Mouse (Mus musculus) testis, adult 2 months (tissue): Measurements from ENCODE around the gene Usp38. TPM values are rescaled to one million over a fixed set of nuclear protein-coding genes. Genes with fewer than 3 reads are reported as not detected.
"Not testable (repeated sequence)": the region's sequence is repeated elsewhere in the genome, so short reads cannot be mapped to it uniquely, and the experiment has no call there.

ENCODE experiments used
- H3K27ac ChIP-seq: fragments of 200-500 bp; 2 replicates; pipeline ENCODE4 v1.5.1; 2012; ENCODE audit warnings: low read depth, low read length; ENCODE audit not compliant: control insufficient read depth, insufficient read depth
- H3K27me3 ChIP-seq: fragments of 200-500 bp; 2 replicates; pipeline ENCODE4 v1.6.1; 2012; ENCODE audit warnings: mild to moderate bottlenecking, low read length, moderate library complexity; ENCODE audit not compliant: control insufficient read depth, insufficient read depth
- H3K36me3 ChIP-seq: fragments of 200-500 bp; 2 replicates; pipeline ENCODE4 v1.6.1; 2012; ENCODE audit warnings: mild to moderate bottlenecking, low read length; ENCODE audit not compliant: control insufficient read depth, insufficient read depth
- H3K4me1 ChIP-seq: fragments of 200-500 bp; 2 replicates; pipeline ENCODE4 v1.6.1; 2012; ENCODE audit warnings: low read length; ENCODE audit not compliant: control insufficient read depth, insufficient read depth
- H3K4me3 ChIP-seq: fragments of 200-500 bp; 2 replicates; pipeline ENCODE4 v1.5.1; 2012; ENCODE audit warnings: low read depth, mild to moderate bottlenecking, low read length, moderate library complexity, mixed read lengths; ENCODE audit not compliant: control insufficient read depth
- CTCF ChIP-seq: fragments of 200-500 bp; IDR thresholded peaks from 2 replicates; pipeline ENCODE4 v1.5.1; 2012; ENCODE audit warnings: low read depth, mild to moderate bottlenecking, inconsistent platforms, low read length, moderate library complexity; ENCODE audit not compliant: control insufficient read depth, insufficient read depth, insufficient replicate concordance
- POLR2A ChIP-seq: fragments of 200-500 bp; IDR thresholded peaks from 2 replicates; pipeline ENCODE4 v1.6.1; 2012; ENCODE audit warnings: low read depth, mild to moderate bottlenecking, inconsistent platforms, low read length, moderate library complexity; ENCODE audit not compliant: control insufficient read depth
- polyA plus RNA-seq: library from polyadenylated mRNA; depleted of rRNA; stranded (reverse); fragments of >200 nt; gene quantifications from 2 replicates; pipeline ENCODE4 v1.2.3, GENCODE M21; 2012; rRNA removed

Usp38 gene
- 7.4 and 8.1 TPM in 2 replicates for polyA plus RNA-seq

DNA sequence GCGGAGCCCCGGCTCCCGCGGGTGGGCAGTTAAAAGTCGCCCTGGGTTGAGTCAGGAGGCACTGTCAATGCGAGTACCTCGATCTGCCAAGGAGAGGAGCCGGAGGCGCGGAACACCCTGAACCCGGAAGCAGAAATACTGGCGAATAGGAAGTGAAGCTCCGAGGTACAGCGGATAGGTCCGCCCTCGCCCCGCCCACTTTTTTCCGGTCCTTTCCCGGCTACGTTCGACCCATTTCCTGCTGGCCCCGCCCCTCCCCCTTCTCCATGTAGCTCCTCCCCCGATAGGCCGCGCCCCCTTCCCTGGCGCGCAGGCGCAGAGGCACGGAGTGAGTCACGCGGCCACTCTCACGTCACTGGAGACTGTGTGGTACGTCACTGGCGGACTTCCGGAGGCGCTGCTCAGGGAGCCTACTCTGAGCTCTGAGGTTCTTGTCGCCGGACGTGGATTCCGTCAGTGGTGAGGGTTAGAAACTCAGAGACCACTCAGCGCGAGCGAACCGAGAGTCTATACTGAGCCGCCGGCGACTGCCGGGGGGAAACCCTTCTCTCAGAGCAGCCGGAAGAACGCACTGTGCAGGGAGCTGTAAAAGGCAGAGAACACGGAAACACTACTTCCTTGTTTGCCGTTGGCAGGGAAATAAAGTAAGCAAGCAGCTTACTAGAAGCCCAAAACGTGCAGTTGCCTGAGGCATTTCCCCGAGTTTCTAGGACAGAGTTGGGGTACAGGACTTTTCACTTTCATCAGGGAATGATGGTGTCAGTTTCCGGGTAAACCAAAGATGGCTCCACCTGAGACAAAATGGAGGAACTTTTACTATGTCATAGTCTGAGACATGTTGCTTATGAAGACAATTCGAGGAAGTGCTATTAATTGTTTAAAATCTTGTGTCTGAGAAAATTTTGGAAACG, at the start of gene Usp38:
Gene Usp38, minus strand, starts transcription at position 140 of the 911 bp plus-strand sequence.
- H3K4me3 ChIP-seq = peak within 1 kb of the TSS; percentile 96
- TF ChIP-seq CTCF (no peak), POLR2A (peak; percentile 95; the same call in 1 of the 2 replicates)
- H3K27me3 ChIP-seq = no peaks in the 10 kb centered on the region
- H3K36me3 ChIP-seq = no peaks in the 10 kb centered on the region; the same call in 1 of the 2 replicates
- peaks cover 5% of the 10 kb centered on the region for H3K4me1 ChIP-seq
- H3K27ac ChIP-seq = peak within 1 kb of the TSS; percentile 96

GRCm38 (mm10) chr8:81062566-81062965, 47.8 kb upstream of the Usp38 start:
- no peak for TF ChIP-seq POLR2A
- no peak for TF ChIP-seq CTCF
- Histone ChIP-seq H3K4me3 (no peak overlapping the region), H3K4me1 (no peaks in the 10 kb centered on the region), H3K27ac (no peak overlapping the region), H3K36me3 (no peaks in the 10 kb centered on the region), H3K27me3 (no peaks in the 10 kb centered on the region)

- no peak overlapping the region for H3K27ac ChIP-seq
- no peaks in the 10 kb centered on the region for H3K27me3 ChIP-seq
- H3K36me3 ChIP-seq = no peaks in the 10 kb centered on the region
- no peak for TF ChIP-seq POLR2A
- TF ChIP-seq CTCF = no peak
- no peaks in the 10 kb centered on the region for H3K4me1 ChIP-seq
- H3K4me3 ChIP-seq = no peak overlapping the region
Observed at GRCm38 (mm10) chr8:81061950-81062349, 47.2 kb upstream of the Usp38 start.

DNA sequence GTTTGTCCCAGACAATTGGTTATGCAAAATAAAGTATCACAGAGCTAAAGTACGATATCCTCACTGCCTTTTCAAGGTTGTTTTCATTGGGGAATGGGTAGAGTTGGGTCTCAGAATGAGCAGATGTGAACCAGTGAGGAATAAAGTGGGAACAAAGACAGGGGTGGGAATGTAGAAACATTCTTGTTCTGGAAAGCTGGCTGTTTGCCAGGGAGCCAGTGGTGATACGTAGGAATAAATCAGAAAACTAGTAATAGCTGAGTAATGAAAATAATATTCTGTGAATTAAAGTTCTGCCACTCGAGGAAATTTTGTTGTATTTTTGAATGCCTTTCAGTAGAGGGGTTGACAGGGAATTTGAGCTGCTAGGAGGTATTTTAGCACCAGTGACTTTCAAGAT, 29.5 kb upstream of the Usp38 start:
- H3K4me3 ChIP-seq = no peak overlapping the region
- no peak for TF ChIP-seq POLR2A
- TF ChIP-seq CTCF = no peak
- no peaks in the 10 kb centered on the region for H3K27me3 ChIP-seq

GRCm38 (mm10) chr8:81027991-81028390, 13.3 kb upstream of the Usp38 start:
- Histone ChIP-seq H3K4me3 (no peak overlapping the region), H3K27ac (no peak overlapping the region), H3K4me1 (no peaks in the 10 kb centered on the region), H3K27me3 (no peaks in the 10 kb centered on the region), H3K36me3 (no peaks in the 10 kb centered on the region)
- no peak for TF ChIP-seq CTCF
- TF ChIP-seq POLR2A = no peak

More for the DNA sequence above, 29.5 kb upstream of the Usp38 start:
- Histone ChIP-seq H3K36me3 (no peaks in the 10 kb centered on the region), H3K4me1 (no peaks in the 10 kb centered on the region), H3K27ac (no peak overlapping the region)

- H3K27me3 ChIP-seq, H3K4me1 ChIP-seq, H3K4me3 ChIP-seq, H3K27ac ChIP-seq, H3K36me3 ChIP-seq: not testable (repeated sequence)
Observed at GRCm38 (mm10) chr8:81017548-81017947, 2.8 kb upstream of the Usp38 start.

GRCm38 (mm10) chr8:81013811-81014530, 757 bp downstream of the Usp38 start:
- TF ChIP-seq CTCF = no peak
- peak overlapping the region; percentile 96 for H3K4me3 ChIP-seq
- no peaks in the 10 kb centered on the region for H3K27me3 ChIP-seq
- no peaks in the 10 kb centered on the region; the same call in 1 of the 2 replicates for H3K36me3 ChIP-seq
- H3K27ac ChIP-seq = peak overlapping the region; percentile 67
- peaks cover 5% of the 10 kb centered on the region for H3K4me1 ChIP-seq
